Comparison of ENCODE assay signal across 15 mouse cellular contexts in genomic region chr8:91576086-91576917, GRCm38 (mm10).
DNase-seq lines count a peak whose midpoint lies in the region; ATAC-seq and TF ChIP-seq lines count a peak whose summit lies in the region.
"Had no signal": no experiment of that assay in that cellular context is flagged by ENCODE, and none has a peak within 500 bp of the region (broad histone marks: within the 10 kb centered on the region; RNA-seq: fewer than 3 reads in every experiment).

No protein-coding gene starts in this region.

- TF ChIP-seq CTCF in hindbrain, postnatal 0 days (IDR thresholded peaks at IDR 0.05; ENCODE audit: low read depth) = no peak

- H3K9ac ChIP-seq in hindbrain, embryonic 11.5 days (ENCODE audit: low read depth, low read length) = no peak overlapping the region
- H3K9ac ChIP-seq in hindbrain, embryonic 14.5 days = no peak overlapping the region
- H3K9ac ChIP-seq in hindbrain, postnatal 0 days (replicated peaks; ENCODE audit: low read length) = no peak overlapping the region
- H3K9ac ChIP-seq: limb, embryonic 15.5 days had no signal

- no peak overlapping the region for H3K4me2 ChIP-seq in hindbrain, embryonic 11.5 days (replicated peaks; ENCODE audit: low read depth, low read length)
- no peak overlapping the region for H3K4me2 ChIP-seq in hindbrain, embryonic 14.5 days (replicated peaks)
- no peak overlapping the region for H3K4me2 ChIP-seq in hindbrain, postnatal 0 days (ENCODE audit: low read depth, low read length)
- H3K4me2 ChIP-seq: limb, embryonic 15.5 days had no signal

- H3K27ac ChIP-seq in hindbrain, embryonic 11.5 days (ENCODE audit: low read depth, low read length) = no peak overlapping the region; the same call in 1 of the 2 replicates
- no peak overlapping the region for H3K27ac ChIP-seq in hindbrain, embryonic 14.5 days
- no peak overlapping the region; the same call in 1 of the 2 replicates for H3K27ac ChIP-seq in hindbrain, postnatal 0 days
- H3K27ac ChIP-seq: limb, embryonic 15.5 days had no signal

- WGBS in hindbrain, embryonic 11.5 days = 14% methylated on average over 17 of the region's 17 CpGs
- WGBS in hindbrain, embryonic 14.5 days = 17% methylated on average over 17 of the region's 17 CpGs
- 27% methylated on average over 17 of the region's 17 CpGs for WGBS in hindbrain, postnatal 0 days

- no peaks in the 10 kb centered on the region for H3K36me3 ChIP-seq in hindbrain, embryonic 11.5 days (ENCODE audit: control insufficient read depth, insufficient read depth, low read length)
- H3K36me3 ChIP-seq in hindbrain, embryonic 14.5 days (replicated peaks; ENCODE audit: control insufficient read depth, insufficient read depth) = no peaks in the 10 kb centered on the region
- H3K36me3 ChIP-seq in hindbrain, postnatal 0 days (ENCODE audit: insufficient read depth, low read length) = no peaks in the 10 kb centered on the region
- H3K36me3 ChIP-seq: limb, embryonic 15.5 days had no signal

- no peak for ATAC-seq in hindbrain, embryonic 11.5 days (ENCODE audit: low FRiP score)
- ATAC-seq in hindbrain, embryonic 14.5 days (ENCODE audit: low FRiP score) = no peak
- ATAC-seq in hindbrain, postnatal 0 days = 0 out of 2 replicates have a peak, but pooled peaks have one; percentile 43

- H3K4me3 ChIP-seq in hindbrain, embryonic 11.5 days (ENCODE audit: low read depth, low read length) = no peak overlapping the region
- H3K4me3 ChIP-seq in hindbrain, embryonic 14.5 days (replicated peaks; ENCODE audit: low read length) = no peak overlapping the region
- H3K4me3 ChIP-seq in hindbrain, postnatal 0 days (ENCODE audit: low read length) = no peak overlapping the region
- H3K4me3 ChIP-seq: limb, embryonic 15.5 days had no signal

- no peaks in the 10 kb centered on the region for H3K9me3 ChIP-seq in hindbrain, embryonic 11.5 days (ENCODE audit: control insufficient read depth, low read length)
- H3K9me3 ChIP-seq in hindbrain, embryonic 14.5 days (ENCODE audit: control insufficient read depth, low read length) = no peaks in the 10 kb centered on the region
- H3K9me3 ChIP-seq in hindbrain, postnatal 0 days (ENCODE audit: low read length) = no peaks in the 10 kb centered on the region
- H3K9me3 ChIP-seq: limb, embryonic 15.5 days had no signal

- DNase-seq in hindbrain, embryonic 11.5 days (ENCODE audit: low spot score) = peak; percentile 52
- no peak for DNase-seq in hindbrain, embryonic 14.5 days (ENCODE audit: low spot score)
- DNase-seq in R1 (ENCODE audit: low read depth, low spot score) = peak; percentile 30
- DNase-seq in embryo, embryonic 10.5 days (ENCODE audit: low spot score) = peak; percentile 75
- peak; percentile 67 for DNase-seq in hindbrain, postnatal 0 days (ENCODE audit: low spot score)
- DNase-seq in ovary, postnatal 36 days (ENCODE audit: low spot score) = no peak
- DNase-seq in frontal cortex, adult 2 months (ENCODE audit: extremely low spot score in 1 of 2, low spot score in 1 of 2) = no peak
- no peak for DNase-seq in adrenal gland, adult (ENCODE audit: inconsistent age in 2 of 2, low spot score in 1 of 2)
- DNase-seq: adrenal gland, postnatal 14 days; cerebellum, adult 11-12 months; kidney, adult 18-20 months; layer of hippocampus, postnatal 36 days; thymus, adult 2 months had no signal

- peaks cover 15% of the 10 kb centered on the region for H3K4me1 ChIP-seq in hindbrain, embryonic 11.5 days (replicated peaks; ENCODE audit: control insufficient read depth, insufficient read depth, low read length)
- H3K4me1 ChIP-seq in hindbrain, embryonic 14.5 days (replicated peaks; ENCODE audit: control insufficient read depth, insufficient read depth, low read length) = peaks cover 17% of the 10 kb centered on the region; the same call in 1 of the 2 replicates
- 0 out of 2 replicates have a peak, but pooled peaks cover 4% of the 10 kb centered on the region for H3K4me1 ChIP-seq in hindbrain, postnatal 0 days (ENCODE audit: insufficient read depth, low read length)

- no peaks in the 10 kb centered on the region for H3K27me3 ChIP-seq in hindbrain, embryonic 11.5 days (ENCODE audit: control insufficient read depth, insufficient read depth, low read length)
- H3K27me3 ChIP-seq in hindbrain, embryonic 14.5 days (ENCODE audit: control insufficient read depth, insufficient read depth, low read length) = no peaks in the 10 kb centered on the region
- no peaks in the 10 kb centered on the region for H3K27me3 ChIP-seq in hindbrain, postnatal 0 days (ENCODE audit: insufficient read depth, low read length)
- H3K27me3 ChIP-seq: CH12.LX; limb, embryonic 15.5 days had no signal

Comparison
In these comparisons a context has a peak if more than half of its experiments do, and no peak if none do; other contexts are left out.
1. DNase-seq: peak in hindbrain, embryonic 11.5 days (single experiment), R1 (single experiment), embryo, embryonic 10.5 days (single experiment) and hindbrain, postnatal 0 days (single experiment); none in hindbrain, embryonic 14.5 days (single experiment), ovary, postnatal 36 days (single experiment), frontal cortex, adult 2 months (0 of 2) and adrenal gland, adult (0 of 2).